Mouse (Mus musculus) spleen, adult 2 months (tissue): Measurements from ENCODE around the gene C1qtnf9.

Source experiments
- CTCF ChIP-seq: fragments of 200-500 bp; IDR thresholded peaks from 2 replicates; pipeline ENCODE4 v1.5.1; 2011; ENCODE audit warnings: mild to moderate bottlenecking, inconsistent platforms; ENCODE audit not compliant: insufficient read depth, insufficient read length, insufficient replicate concordance; ENCODE audit errors: extremely low read depth
- POLR2A ChIP-seq: fragments of 200-500 bp; IDR thresholded peaks from 2 replicates; pipeline ENCODE4 v1.6.1; 2011; ENCODE audit warnings: low read depth, low read length, inconsistent platforms

- TF ChIP-seq POLR2A (no peak), CTCF (no peak)
Measured at GRCm38 (mm10) chr14:60769340-60769739, 1.4 kb downstream of the C1qtnf9 start.
